Mouse (Mus musculus) stomach, postnatal 0 days (tissue): Measurements from ENCODE around the gene Grb10. TPM values are rescaled to one million over a fixed set of nuclear protein-coding genes. Genes with fewer than 3 reads are reported as not detected.

Experiments used
- ATAC-seq: fragments of 200-750 bp; cut with Nextera tagmentation; 2 replicates; pipeline ENCODE4 v1.8.0; 2017; ENCODE audit not compliant: low FRiP score, low TSS enrichment
- DNase-seq: peaks from one replicate; pipeline ENCODE4 v3.0.0-alpha.2; 2016; ENCODE audit warnings: low spot score
- H3K27ac ChIP-seq: fragments of 300-500 bp; sonication (generic); replicated peaks from 2 replicates; pipeline ENCODE4 v1.5.1; 2014; ENCODE audit warnings: mild to moderate bottlenecking, control low read depth
- H3K27me3 ChIP-seq: fragments of 300-500 bp; sonication (generic); 2 replicates; pipeline ENCODE4 v1.6.1; 2014; ENCODE audit warnings: low read length; ENCODE audit not compliant: control insufficient read depth, insufficient read depth
- H3K36me3 ChIP-seq: fragments of 300-500 bp; sonication (generic); 2 replicates; pipeline ENCODE4 v1.6.1; 2014; ENCODE audit warnings: low read length, mixed read lengths; ENCODE audit not compliant: control insufficient read depth, insufficient read depth
- H3K4me1 ChIP-seq: fragments of 300-500 bp; sonication (generic); replicated peaks from 2 replicates; pipeline ENCODE4 v1.6.1; 2014; ENCODE audit warnings: antibody characterized with exemption; ENCODE audit not compliant: control insufficient read depth, insufficient read depth
- H3K4me2 ChIP-seq: fragments of 300-500 bp; sonication (generic); replicated peaks from 2 replicates; pipeline ENCODE4 v1.6.1; 2014; ENCODE audit warnings: low read depth, mild to moderate bottlenecking, control low read depth, moderate library complexity
- H3K4me3 ChIP-seq: fragments of 300-500 bp; sonication (generic); 2 replicates; pipeline ENCODE4 v1.5.1; 2014; ENCODE audit warnings: low read depth, low read length, control low read depth
- H3K9ac ChIP-seq: fragments of 300-500 bp; sonication (generic); 2 replicates; pipeline ENCODE4 v1.6.1; 2014; ENCODE audit warnings: mild to moderate bottlenecking, low read length, control low read depth, mixed read lengths
- H3K9me3 ChIP-seq: fragments of 300-500 bp; sonication (generic); 2 replicates; pipeline ENCODE4 v1.6.1; 2016; ENCODE audit warnings: low read length; ENCODE audit not compliant: control insufficient read depth
- CTCF ChIP-seq: IDR thresholded peaks from 2 replicates; pipeline ENCODE4 v1.5.1; 2016; ENCODE audit warnings: antibody characterized with exemption, low read depth, mild to moderate bottlenecking, moderate library complexity
- EP300 ChIP-seq: optimal IDR thresholded peaks from 2 replicates; pipeline ENCODE3; 2016; ENCODE audit warnings: antibody characterized with exemption
- WGBS: fragments of 180-500 bp; shearing (Covaris S2); extraction: QIAGEN DNeasy Blood & Tissue Kit; methylation state at CpG from one replicate; pipeline ENCODE4 v1.1.7; 2014; 5-methylcytosine and 5-hydroxymethylcytosine counted together
- polyA plus RNA-seq: library from polyadenylated mRNA; unstranded; fragments of >200 nt; fragmentation: Nextera tagmentation; extraction: Ambion mirVana; gene quantifications from 2 replicates; pipeline ENCODE4 v1.2.1, GENCODE M21; 2015

The Grb10 gene
- polyA plus RNA-seq, 1 experiment from 2014 or later: 64.7 TPM

DNA sequence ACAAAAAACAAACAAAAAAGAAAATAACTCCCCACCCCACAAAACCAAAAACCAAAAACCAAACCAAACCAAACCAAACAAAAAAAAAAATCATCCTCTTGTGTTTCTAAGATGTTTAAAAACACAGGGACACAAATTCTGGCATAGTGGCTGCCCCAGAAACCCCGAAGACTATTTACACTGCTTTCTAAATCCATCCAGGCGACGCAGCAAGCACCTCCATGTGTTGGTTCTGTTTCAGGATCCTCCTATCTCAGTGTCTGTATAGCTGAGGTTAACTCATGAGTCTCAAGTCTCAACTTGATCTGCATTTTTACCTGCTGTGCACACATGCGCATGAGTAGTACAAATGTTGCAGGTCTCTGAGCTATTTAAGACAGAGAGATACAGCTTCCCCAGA lies 1.9 kb upstream of the Grb10 start:
- Histone ChIP-seq H3K27me3 (peaks cover 4% of the 10 kb centered on the region; the same call in 1 of the 2 replicates), H3K27ac (no peak overlapping the region)

DNA sequence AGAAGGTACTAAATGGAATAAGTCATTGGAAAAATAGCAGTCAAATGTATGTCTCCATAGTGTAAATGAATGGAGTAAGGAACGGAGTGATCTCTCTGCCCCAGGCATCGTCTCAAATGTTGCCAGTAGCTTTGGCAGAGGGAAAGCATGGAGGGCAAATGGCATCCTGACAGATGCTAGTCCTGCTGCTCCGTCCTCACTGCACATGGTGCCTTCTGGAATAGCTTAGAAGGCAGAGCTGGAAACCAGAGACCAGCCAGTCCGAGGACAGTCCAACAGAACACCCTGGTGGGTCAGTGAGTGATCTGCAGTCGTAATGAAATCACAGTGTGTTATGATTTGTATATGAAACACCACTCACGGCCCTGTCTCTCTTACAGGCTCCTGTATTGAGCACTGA lies 1.3 kb upstream of the Grb10 start:
- Histone ChIP-seq H3K27me3 (peaks cover 4% of the 10 kb centered on the region; the same call in 1 of the 2 replicates), H3K4me2 (no peak overlapping the region), H3K36me3 (no peaks in the 10 kb centered on the region), H3K4me3 (no peak overlapping the region), H3K4me1 (no peaks in the 10 kb centered on the region), H3K27ac (no peak overlapping the region), H3K9ac (no peak overlapping the region), H3K9me3 (no peaks in the 10 kb centered on the region)
- DNase-seq (no peak), ATAC-seq (no peak)
- TF ChIP-seq CTCF (peak; percentile 61), EP300 (no peak)
- 61% methylated on average over 6 of the region's 6 CpGs for WGBS

More for the DNA sequence above, 1.9 kb upstream of the Grb10 start:
- 84% methylated on average over 4 of the region's 4 CpGs for WGBS
- Histone ChIP-seq H3K36me3 (no peaks in the 10 kb centered on the region), H3K4me1 (no peaks in the 10 kb centered on the region), H3K4me2 (no peak overlapping the region), H3K4me3 (no peak overlapping the region), H3K9me3 (no peaks in the 10 kb centered on the region), H3K9ac (no peak overlapping the region)
- TF ChIP-seq CTCF (no peak), EP300 (no peak)
- no peak for ATAC-seq
- no peak for DNase-seq

DNA sequence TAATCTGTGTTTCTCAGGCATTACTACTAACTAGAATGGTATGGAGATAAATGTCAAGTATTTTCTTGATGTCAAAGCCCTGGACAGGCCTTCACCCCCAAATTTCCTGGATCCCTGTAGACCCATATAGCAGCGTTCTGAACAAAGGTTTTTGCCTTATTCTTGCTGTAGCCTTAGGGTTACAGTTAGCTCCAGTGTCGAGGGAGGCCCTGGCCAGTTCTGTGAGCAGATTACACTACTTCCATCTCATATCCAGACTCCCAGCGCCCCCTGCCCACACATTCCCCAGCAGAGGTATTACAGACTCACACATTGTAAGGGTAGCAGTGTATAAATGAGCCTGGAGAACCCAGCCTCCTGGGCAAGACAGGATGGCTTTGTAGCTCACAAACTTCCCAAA lies 615 bp upstream of the Grb10 start:
- DNase-seq: no peak

DNA sequence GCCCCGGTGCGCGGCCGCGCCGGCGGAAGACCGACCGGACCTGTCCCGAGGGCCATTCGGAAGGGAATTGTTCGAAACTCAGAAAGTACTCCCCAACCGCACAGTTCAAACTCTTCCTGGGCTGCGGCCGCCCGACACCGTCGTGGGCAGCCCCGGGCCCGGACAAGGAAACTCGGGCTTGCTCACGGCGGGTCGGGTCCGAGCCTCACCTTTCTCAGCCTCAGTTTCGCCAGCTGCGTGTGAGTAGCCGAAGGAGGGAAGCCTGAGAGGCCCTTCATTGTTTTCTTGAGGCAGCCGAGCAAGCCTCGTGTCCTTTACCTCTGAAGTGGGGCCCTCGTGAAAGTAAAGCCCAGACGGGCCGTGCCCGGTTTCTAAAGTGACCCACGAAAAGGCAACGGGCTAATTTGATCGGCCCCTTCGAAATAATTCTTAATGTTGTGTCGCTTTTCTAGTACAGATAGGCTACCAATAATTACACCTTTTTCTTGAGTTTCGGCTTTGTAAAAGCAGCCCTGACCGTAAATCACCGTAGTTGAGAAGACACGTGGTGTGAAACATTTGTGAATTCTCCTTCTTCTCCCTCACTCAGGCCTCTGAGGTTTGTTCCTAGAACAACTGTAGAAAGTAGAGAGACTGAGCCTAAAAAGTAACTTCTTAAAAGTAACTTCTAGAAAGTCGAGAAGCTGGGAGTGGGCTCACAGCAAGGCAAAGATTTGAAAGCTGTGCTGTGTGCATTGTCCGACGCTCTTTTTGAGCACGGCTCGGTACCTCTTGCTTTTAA lies 604 bp downstream of the Grb10 start:
- Histone ChIP-seq H3K4me1 (no peaks in the 10 kb centered on the region), H3K36me3 (no peaks in the 10 kb centered on the region), H3K4me3 (peak overlapping the region; percentile 61), H3K9me3 (no peaks in the 10 kb centered on the region), H3K27me3 (peaks cover 4% of the 10 kb centered on the region; the same call in 1 of the 2 replicates), H3K9ac (peak overlapping the region; percentile 87), H3K4me2 (peak overlapping the region; percentile 59), H3K27ac (peak overlapping the region; percentile 91)
- no peak for TF ChIP-seq EP300
- no peak for TF ChIP-seq CTCF
- 8% methylated on average over 48 of the region's 48 CpGs for WGBS
- ATAC-seq (no peak; the same call in 1 of the 2 replicates), DNase-seq (no peak)

More for the DNA sequence above, 615 bp upstream of the Grb10 start:
- Histone ChIP-seq H3K4me3 (no peak overlapping the region), H3K4me1 (no peaks in the 10 kb centered on the region), H3K27ac (no peak overlapping the region), H3K27me3 (peaks cover 4% of the 10 kb centered on the region; the same call in 1 of the 2 replicates), H3K36me3 (no peaks in the 10 kb centered on the region), H3K9ac (no peak overlapping the region), H3K9me3 (no peaks in the 10 kb centered on the region), H3K4me2 (no peak overlapping the region)
- no peak for ATAC-seq
- WGBS: 34% methylated on average over 3 of the region's 3 CpGs
- no peak for TF ChIP-seq EP300
- peak; percentile 49 for TF ChIP-seq CTCF

DNA sequence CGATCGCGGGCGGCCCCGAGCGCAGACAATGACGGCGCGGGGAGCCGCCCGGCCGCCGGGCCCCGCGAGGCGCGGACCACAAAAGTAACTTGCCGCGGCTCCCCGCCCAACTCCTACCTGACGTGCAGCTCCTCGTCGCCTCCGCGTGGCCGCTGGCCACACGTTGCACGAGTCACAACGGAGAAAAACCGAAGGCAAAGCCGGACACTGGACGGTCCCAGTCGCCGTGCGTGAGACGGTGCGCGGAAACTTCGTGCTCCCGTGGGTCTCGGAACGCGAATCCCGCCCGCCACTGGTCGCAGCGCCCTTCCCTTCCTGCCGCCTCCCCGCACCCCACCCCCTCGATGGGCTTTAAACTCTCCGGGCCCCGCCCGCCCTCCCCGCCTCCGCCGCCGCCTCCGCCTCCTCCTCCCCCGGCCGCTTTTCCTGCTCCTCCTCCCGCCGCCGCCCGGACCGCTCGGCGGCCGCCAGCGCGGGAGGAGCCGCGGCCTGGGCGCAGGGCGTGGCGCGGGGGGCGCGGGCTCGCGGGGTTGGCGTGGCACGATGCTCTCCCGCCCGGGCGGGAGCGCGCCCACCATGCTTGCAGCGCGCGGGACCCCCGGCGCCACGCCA lies 1.3 kb downstream of the Grb10 start:
- no peaks in the 10 kb centered on the region for H3K9me3 ChIP-seq
- H3K4me3 ChIP-seq: peak overlapping the region; percentile 61
- peak; percentile 69 for DNase-seq
- H3K36me3 ChIP-seq: no peaks in the 10 kb centered on the region
- WGBS: under 1% methylated on average over 53 of the region's 93 CpGs
- H3K27ac ChIP-seq: peak overlapping the region; percentile 91
- peak overlapping the region; percentile 87 for H3K9ac ChIP-seq
- peaks cover 4% of the 10 kb centered on the region; the same call in 1 of the 2 replicates for H3K27me3 ChIP-seq
- TF ChIP-seq EP300 (no peak), CTCF (peak; percentile 22; the same call in 1 of the 2 replicates)
- no peaks in the 10 kb centered on the region for H3K4me1 ChIP-seq
- peak; percentile 87 for ATAC-seq
- peak overlapping the region; percentile 59 for H3K4me2 ChIP-seq
